Mouse (Mus musculus) ES-Bruce4 (cell line): ENCODE results near the gene Slit3. TPM values are rescaled to one million over a fixed set of nuclear protein-coding genes. Genes with fewer than 3 reads are reported as not detected.

Experiments
- H3K27ac ChIP-seq: 2 replicates; pipeline ENCODE4 v1.5.1; 2012; ENCODE audit warnings: low read length, inconsistent platforms; ENCODE audit not compliant: insufficient read depth
- H3K27me3 ChIP-seq: 2 replicates; pipeline ENCODE4 v1.6.1; 2012; ENCODE audit warnings: mild to moderate bottlenecking, low read length, inconsistent platforms; ENCODE audit not compliant: control insufficient read depth, poor library complexity, insufficient read depth, severe bottlenecking
- H3K36me3 ChIP-seq: 2 replicates; pipeline ENCODE4 v1.6.1; 2012; ENCODE audit warnings: inconsistent platforms, mild to moderate bottlenecking, low read length, moderate library complexity; ENCODE audit not compliant: control insufficient read depth, poor library complexity, insufficient read depth, severe bottlenecking
- H3K4me1 ChIP-seq: one replicate; pipeline ENCODE4 v1.8.1; 2011; ENCODE audit warnings: low read length; ENCODE audit not compliant: control insufficient read depth, insufficient read depth
- H3K4me3 ChIP-seq: 2 replicates; pipeline ENCODE4 v1.5.1; 2011; ENCODE audit warnings: low read depth, mild to moderate bottlenecking, low read length
- H3K9ac ChIP-seq: 2 replicates; pipeline ENCODE4 v1.6.1; 2012; ENCODE audit warnings: low read depth, mild to moderate bottlenecking, inconsistent platforms; ENCODE audit not compliant: poor library complexity, severe bottlenecking
- H3K9me3 ChIP-seq: replicated peaks from 2 replicates; pipeline ENCODE4 v1.6.1; 2012; ENCODE audit warnings: mild to moderate bottlenecking, low read length, inconsistent platforms; ENCODE audit not compliant: control insufficient read depth, poor library complexity, insufficient read depth, severe bottlenecking
- CTCF ChIP-seq: IDR thresholded peaks from one replicate; pipeline ENCODE4 v1.8.1; 2011; ENCODE audit warnings: low read depth, low read length
- EP300 ChIP-seq: IDR thresholded peaks from 2 replicates; pipeline ENCODE4 v1.6.1; 2011; ENCODE audit warnings: low read depth, low read length; ENCODE audit not compliant: insufficient read depth
- POLR2A ChIP-seq: IDR thresholded peaks from one replicate; pipeline ENCODE4 v1.8.1; 2011; ENCODE audit warnings: low read length; ENCODE audit not compliant: insufficient read depth
- polyA plus RNA-seq: library from polyadenylated mRNA; stranded (reverse); fragments of >200 nt; gene quantifications from 2 replicates; pipeline ENCODE4 v1.2.4, GENCODE M21; 2011; ENCODE audit warnings: low read depth; ENCODE audit not compliant: missing spikeins, insufficient read depth, insufficient read length

The Slit3 gene
- polyA plus RNA-seq, 1 experiment = 2.8 TPM

DNA sequence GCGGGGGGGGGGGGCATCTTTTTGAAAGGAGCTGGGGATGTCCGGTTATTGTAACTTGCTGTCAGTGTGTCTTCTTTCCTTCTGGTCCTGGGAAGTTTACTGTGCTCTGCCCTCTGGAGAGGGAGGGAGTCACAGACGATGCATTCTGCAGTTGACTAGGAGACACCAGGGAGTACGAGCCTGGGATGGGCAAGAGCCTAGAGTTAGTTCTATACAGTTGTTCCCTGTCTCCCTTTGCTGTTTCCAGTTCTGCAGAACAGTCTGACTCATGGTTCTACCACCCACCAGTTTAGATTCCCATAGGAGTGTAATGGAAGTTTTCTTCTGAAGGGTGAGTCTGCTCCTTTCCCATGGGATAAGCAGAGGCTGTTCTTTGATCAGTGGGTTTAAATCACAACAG, 229.9 kb downstream of the Slit3 start:
- Histone ChIP-seq H3K27me3 (no peaks in the 10 kb centered on the region), H3K4me3 (no peak overlapping the region), H3K4me1 (no peaks in the 10 kb centered on the region), H3K27ac (no peak overlapping the region), H3K9ac (no peak overlapping the region), H3K36me3 (no peaks in the 10 kb centered on the region), H3K9me3 (peaks cover 2% of the 10 kb centered on the region; the same call in 1 of the 2 replicates)
- TF ChIP-seq CTCF (no peak), EP300 (no peak), POLR2A (no peak)

DNA sequence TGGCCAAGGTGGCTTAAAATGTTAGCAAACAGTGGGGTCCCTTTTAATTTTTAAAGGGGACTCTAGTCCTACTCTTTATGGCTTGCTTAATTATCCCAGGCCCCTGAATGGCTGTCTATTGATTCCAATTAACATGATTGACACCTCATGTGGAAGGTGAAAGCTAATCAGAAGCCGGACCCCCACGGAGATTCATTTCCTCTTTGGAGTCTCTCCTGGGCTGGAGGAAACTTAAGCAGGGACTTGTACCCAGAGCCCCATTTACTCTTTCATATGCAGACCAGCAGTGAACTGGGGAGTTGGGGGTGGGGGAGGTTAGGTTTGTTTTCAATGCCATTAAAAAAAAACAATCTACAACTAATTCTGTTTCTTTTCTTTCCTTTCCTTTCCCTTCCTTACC, 230.4 kb downstream of the Slit3 start:
- H3K27ac ChIP-seq = no peak overlapping the region
- peaks cover 2% of the 10 kb centered on the region; the same call in 1 of the 2 replicates for H3K9me3 ChIP-seq
- TF ChIP-seq EP300 = no peak
- TF ChIP-seq POLR2A = no peak
- TF ChIP-seq CTCF = no peak
- no peaks in the 10 kb centered on the region for H3K36me3 ChIP-seq
- H3K4me1 ChIP-seq = no peaks in the 10 kb centered on the region
- H3K9ac ChIP-seq = no peak overlapping the region
- H3K4me3 ChIP-seq = no peak overlapping the region
- H3K27me3 ChIP-seq = no peaks in the 10 kb centered on the region

DNA sequence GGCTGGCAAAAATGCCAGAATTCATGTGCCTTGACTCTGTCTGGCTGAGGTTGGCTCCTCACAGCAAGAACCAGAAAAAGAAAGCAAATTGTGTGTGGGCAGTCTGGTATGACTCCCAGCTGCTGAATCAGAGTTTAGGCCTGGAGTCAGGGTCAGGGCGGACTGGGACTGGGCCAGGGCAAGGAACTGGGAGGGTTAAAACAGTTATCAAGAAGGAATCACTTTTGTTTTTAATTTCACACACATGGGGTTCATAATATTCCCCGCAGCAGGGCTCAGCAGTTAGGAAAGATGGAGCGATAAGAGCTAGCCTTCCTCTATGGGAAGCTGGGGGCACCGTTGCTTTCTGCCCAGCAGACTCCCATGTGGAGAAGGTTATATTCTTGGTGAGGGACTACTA, 234.8 kb downstream of the Slit3 start:
- Histone ChIP-seq H3K27me3 (no peaks in the 10 kb centered on the region), H3K4me3 (no peak overlapping the region), H3K36me3 (no peaks in the 10 kb centered on the region), H3K4me1 (no peaks in the 10 kb centered on the region), H3K9me3 (peaks cover 2% of the 10 kb centered on the region; the same call in 1 of the 2 replicates), H3K9ac (no peak overlapping the region), H3K27ac (no peak overlapping the region)
- TF ChIP-seq POLR2A (no peak), EP300 (no peak), CTCF (no peak)

DNA sequence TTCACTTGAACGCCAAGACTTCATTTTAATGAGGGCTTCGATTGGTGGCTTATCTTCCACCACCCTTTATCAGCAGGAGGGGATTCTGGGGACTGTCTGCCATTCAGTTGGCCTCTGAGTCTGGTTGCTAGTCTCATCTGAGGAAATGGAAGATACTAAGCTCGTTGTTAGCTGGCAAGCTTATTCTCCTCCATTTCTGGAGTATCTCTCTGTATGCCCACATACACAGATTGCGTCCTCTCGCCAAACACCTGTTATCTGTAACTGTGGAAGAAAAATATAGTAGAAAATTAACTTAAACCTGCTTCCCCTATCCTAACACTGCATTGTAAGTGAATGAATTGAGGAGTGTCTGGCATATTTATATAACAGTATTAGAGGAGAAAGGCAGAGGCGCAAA, 240.0 kb downstream of the Slit3 start:
- Histone ChIP-seq H3K36me3 (no peaks in the 10 kb centered on the region), H3K27me3 (no peaks in the 10 kb centered on the region), H3K4me1 (no peaks in the 10 kb centered on the region), H3K4me3 (no peak overlapping the region), H3K9me3 (no peaks in the 10 kb centered on the region), H3K9ac (no peak overlapping the region), H3K27ac (no peak overlapping the region)
- no peak for TF ChIP-seq CTCF
- no peak for TF ChIP-seq EP300
- no peak for TF ChIP-seq POLR2A

DNA sequence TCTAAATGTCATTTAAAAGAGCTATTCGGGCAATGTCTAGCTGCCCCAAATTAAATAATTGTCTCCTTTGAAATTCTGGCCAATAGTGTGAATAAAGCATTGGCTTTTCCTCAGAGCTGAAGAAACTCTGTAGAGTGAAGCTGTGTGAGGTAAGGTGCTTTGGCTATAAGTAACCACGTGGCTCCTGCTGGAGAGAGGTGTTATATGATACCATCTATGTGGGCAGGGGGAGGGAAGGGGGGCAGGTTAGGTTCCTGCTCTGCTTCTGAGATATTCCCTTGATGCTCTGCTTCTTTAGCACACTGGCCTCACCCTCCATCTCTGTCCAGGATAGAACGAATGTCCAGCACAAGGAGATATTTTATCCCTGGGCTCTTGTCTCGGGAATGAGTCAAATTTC, 242.0 kb downstream of the Slit3 start:
- H3K9me3 ChIP-seq = no peaks in the 10 kb centered on the region
- TF ChIP-seq CTCF = no peak
- no peak for TF ChIP-seq EP300
- TF ChIP-seq POLR2A = no peak
- H3K4me1 ChIP-seq = no peaks in the 10 kb centered on the region
- H3K36me3 ChIP-seq = no peaks in the 10 kb centered on the region
- H3K4me3 ChIP-seq = no peak overlapping the region
- H3K27me3 ChIP-seq = no peaks in the 10 kb centered on the region
- H3K9ac ChIP-seq = no peak overlapping the region
- no peak overlapping the region for H3K27ac ChIP-seq

DNA sequence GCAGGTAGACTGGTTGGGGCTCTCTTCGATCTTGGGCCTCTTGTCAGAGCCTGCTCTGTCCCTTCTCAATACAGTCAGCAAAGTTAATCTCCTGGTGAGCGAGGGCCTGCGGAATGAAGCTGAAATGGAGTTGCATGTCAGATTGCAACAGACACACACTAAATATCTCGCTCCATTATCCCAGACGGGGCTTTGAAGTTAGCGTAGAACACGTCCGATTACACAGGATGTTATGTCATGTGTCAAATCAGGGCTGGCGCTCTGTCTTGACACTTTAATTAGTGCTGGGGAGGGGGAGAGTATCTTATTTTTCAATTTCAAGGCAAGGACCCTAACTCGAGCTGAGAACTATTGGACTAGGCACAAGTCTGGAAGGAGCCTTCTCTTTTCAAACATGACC, 243.4 kb downstream of the Slit3 start:
- no peak overlapping the region for H3K9ac ChIP-seq
- no peaks in the 10 kb centered on the region for H3K27me3 ChIP-seq
- no peaks in the 10 kb centered on the region for H3K9me3 ChIP-seq
- TF ChIP-seq CTCF (no peak), EP300 (no peak), POLR2A (no peak)
- no peaks in the 10 kb centered on the region for H3K36me3 ChIP-seq
- H3K4me1 ChIP-seq = no peaks in the 10 kb centered on the region
- H3K27ac ChIP-seq = no peak overlapping the region
- H3K4me3 ChIP-seq = no peak overlapping the region
